In the genomic region with DNA sequence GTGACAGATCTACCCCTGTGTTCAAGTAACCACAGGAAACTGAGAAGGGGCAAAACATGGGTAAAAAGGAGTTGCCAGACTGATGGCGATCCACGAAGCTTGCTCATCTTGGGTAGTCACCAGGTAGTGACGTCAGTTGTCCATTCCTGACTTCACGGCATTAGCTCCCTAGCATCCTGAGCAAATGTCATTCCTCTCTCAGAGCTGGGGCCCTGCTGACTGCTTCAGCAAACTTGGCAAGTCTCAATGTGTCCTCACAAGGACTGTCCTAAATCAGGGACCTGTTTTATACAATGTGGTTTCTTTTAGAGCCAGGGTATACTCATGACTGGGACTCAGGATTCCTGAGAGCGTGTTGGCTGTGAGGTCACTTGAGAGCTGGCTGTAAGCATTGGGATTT, we compare ENCODE assay signal across 17 mouse cellular contexts.
"Had no signal": no experiment of that assay in that cellular context is flagged by ENCODE, and none has a peak within 500 bp of the region (broad histone marks: within the 10 kb centered on the region; RNA-seq: fewer than 3 reads in every experiment).

No protein-coding gene starts in this region.

- H3K27ac ChIP-seq: limb, embryonic 12.5 days; limb, embryonic 15.5 days; liver, embryonic 13.5 days; midbrain, embryonic 12.5 days; neural tube, embryonic 13.5 days had no signal

- H3K4me1 ChIP-seq: limb, embryonic 12.5 days; limb, embryonic 15.5 days; liver, embryonic 13.5 days; midbrain, embryonic 12.5 days; neural tube, embryonic 13.5 days had no signal

- H3K4me3 ChIP-seq: limb, embryonic 12.5 days; limb, embryonic 15.5 days; liver, embryonic 13.5 days; midbrain, embryonic 12.5 days; myocyte; neural tube, embryonic 13.5 days had no signal

- H3K9ac ChIP-seq: limb, embryonic 12.5 days; limb, embryonic 15.5 days; liver, embryonic 13.5 days; midbrain, embryonic 12.5 days; neural tube, embryonic 13.5 days had no signal

- H3K4me2 ChIP-seq: limb, embryonic 12.5 days; limb, embryonic 15.5 days; liver, embryonic 13.5 days; midbrain, embryonic 12.5 days; neural tube, embryonic 13.5 days had no signal

- ATAC-seq: midbrain, embryonic 16.5 days had no signal

- DNase-seq: kidney, adult 9 months; kidney, postnatal 14 days; kidney, postnatal 4 days; left cerebral cortex, postnatal 4 days; liver, embryonic 13.5 days; lung, adult 2 months; lung, postnatal 14 days; lung, postnatal 4 days; retina, postnatal 1 day; thymus, adult 18-20 months; thymus, postnatal 36 days had no signal

- H3K36me3 ChIP-seq: limb, embryonic 12.5 days; limb, embryonic 15.5 days; liver, embryonic 13.5 days; midbrain, embryonic 12.5 days; neural tube, embryonic 13.5 days had no signal

- H3K9me3 ChIP-seq: limb, embryonic 12.5 days; limb, embryonic 15.5 days; liver, embryonic 13.5 days; midbrain, embryonic 12.5 days; neural tube, embryonic 13.5 days had no signal
